25 mouse cellular contexts compared by ENCODE assay signal in the genomic region with DNA sequence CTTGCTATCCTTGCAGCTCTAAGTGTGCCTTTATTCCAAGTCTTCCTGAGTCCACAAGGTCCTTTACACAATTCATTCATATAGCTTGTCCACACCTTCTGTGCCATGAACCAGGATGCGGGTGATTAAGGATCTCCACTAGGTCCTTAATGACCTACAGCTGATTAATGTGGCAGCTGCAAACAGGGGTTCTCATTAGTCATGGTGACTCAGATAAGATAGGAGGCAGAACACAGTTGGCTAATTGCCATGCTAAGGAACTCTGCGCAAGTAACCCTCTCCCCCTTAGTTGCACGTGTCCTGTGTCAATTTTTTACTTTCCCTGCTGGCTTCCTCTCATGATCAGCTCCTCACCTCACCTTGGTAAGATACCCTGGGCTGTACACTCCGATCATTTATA.
DNase-seq lines count a peak whose midpoint lies in the region; ATAC-seq and TF ChIP-seq lines count a peak whose summit lies in the region.
"Had no signal": no experiment of that assay in that cellular context is flagged by ENCODE, and none has a peak within 500 bp of the region (broad histone marks: within the 10 kb centered on the region; RNA-seq: fewer than 3 reads in every experiment).

No protein-coding gene starts in this region.

- intact Hi-C loops in gastrocnemius, postnatal 36 days (cut with DNase I) = no loop called here

- H3ac ChIP-seq in C2C12 (ENCODE audit: control insufficient read depth, insufficient read length, low read depth) = no peak overlapping the region

- no peak for TF ChIP-seq CTCF in C2C12 (IDR thresholded peaks at IDR 0.05; ENCODE audit: control insufficient read depth, insufficient read depth, insufficient read length)
- no peak for TF ChIP-seq CTCF in stomach, postnatal 0 days (IDR thresholded peaks at IDR 0.05; ENCODE audit: low read depth)

- no peak for TF ChIP-seq EP300 in stomach, postnatal 0 days (optimal IDR thresholded peaks at IDR 0.05)

- H3K4me3 ChIP-seq in C2C12 (ENCODE audit: insufficient read depth, poor library complexity, severe bottlenecking) = no peak overlapping the region
- H3K4me3 ChIP-seq in stomach, postnatal 0 days (ENCODE audit: low read depth, low read length) = no peak overlapping the region
- H3K4me3 ChIP-seq: erythroblast, embryonic 14.5 days; hindbrain, embryonic 13.5 days; layer of hippocampus, adult 2 months; liver, embryonic 12.5 days; neural tube, embryonic 13.5 days had no signal

- H3K27ac ChIP-seq in stomach, postnatal 0 days (replicated peaks) = no peak overlapping the region
- H3K27ac ChIP-seq: hindbrain, embryonic 13.5 days; layer of hippocampus, adult 2 months; liver, embryonic 12.5 days; neural tube, embryonic 13.5 days had no signal

- H3K9ac ChIP-seq in stomach, postnatal 0 days (ENCODE audit: low read length) = no peak overlapping the region
- H3K9ac ChIP-seq: hindbrain, embryonic 13.5 days; liver, embryonic 12.5 days; liver, postnatal 0 days; neural tube, embryonic 13.5 days had no signal

- H3K4me2 ChIP-seq in stomach, postnatal 0 days (replicated peaks; ENCODE audit: low read depth) = no peak overlapping the region
- H3K4me2 ChIP-seq: heart, embryonic 11.5 days; hindbrain, embryonic 13.5 days; liver, embryonic 12.5 days; midbrain, embryonic 11.5 days; neural tube, embryonic 13.5 days had no signal

- H3K9me3 ChIP-seq in stomach, postnatal 0 days (ENCODE audit: control insufficient read depth, low read length) = no peaks in the 10 kb centered on the region
- H3K9me3 ChIP-seq: hindbrain, embryonic 13.5 days; liver, embryonic 12.5 days; neural tube, embryonic 13.5 days had no signal

- H3K4me1 ChIP-seq in stomach, postnatal 0 days (replicated peaks; ENCODE audit: control insufficient read depth, insufficient read depth) = no peaks in the 10 kb centered on the region
- H3K4me1 ChIP-seq: hindbrain, embryonic 13.5 days; liver, embryonic 12.5 days; neural tube, embryonic 13.5 days had no signal

- 31% methylated on average over 4 of the region's 4 CpGs for WGBS in stomach, postnatal 0 days

- H3K79me2 ChIP-seq in C2C12 (ENCODE audit: control insufficient read depth, insufficient read depth) = no peaks in the 10 kb centered on the region

- 0 out of 2 replicates have a peak, but pooled peaks have one; percentile 59 for ATAC-seq in stomach, postnatal 0 days (ENCODE audit: low FRiP score, low TSS enrichment)
- ATAC-seq: activated CD4-positive, CD25-positive, alpha-beta regulatory T cell, adult 4 months; liver, embryonic 12.5 days; liver, postnatal 0 days had no signal

- H3K36me3 ChIP-seq in C2C12 (ENCODE audit: control insufficient read depth, insufficient read depth) = no peaks in the 10 kb centered on the region
- H3K36me3 ChIP-seq in stomach, postnatal 0 days (ENCODE audit: control insufficient read depth, insufficient read depth, low read length) = no peaks in the 10 kb centered on the region
- H3K36me3 ChIP-seq: hindbrain, embryonic 13.5 days; liver, embryonic 12.5 days; neural tube, embryonic 13.5 days had no signal

- H3K27me3 ChIP-seq in C2C12 (ENCODE audit: control insufficient read depth, insufficient read depth, insufficient read length) = no peaks in the 10 kb centered on the region
- no peaks in the 10 kb centered on the region for H3K27me3 ChIP-seq in stomach, postnatal 0 days (ENCODE audit: control insufficient read depth, insufficient read depth, low read length)
- H3K27me3 ChIP-seq: hindbrain, embryonic 13.5 days; liver, embryonic 12.5 days; neural tube, embryonic 13.5 days had no signal

- peak; percentile 9 for DNase-seq in adrenal gland, adult 8-10 months
- DNase-seq in adrenal gland, adult 18-20 months (ENCODE audit: low spot score in 2 of 2) = no peak
- peak; percentile 7 to 10 for DNase-seq in adrenal gland, postnatal 36 days
- DNase-seq in stomach, postnatal 0 days (ENCODE audit: low spot score) = no peak
- no peak for DNase-seq in right cerebral cortex, adult 2 months (ENCODE audit: low spot score in 2 of 2)
- no peak for DNase-seq in gastrocnemius, postnatal 36 days
- DNase-seq: cerebellum, adult 18-20 months; cerebellum, postnatal 10 days; gastrocnemius, postnatal 14 days; heart, adult 18-20 months; heart, postnatal 4 days; kidney, adult 2 months; kidney, postnatal 36 days; liver, postnatal 0 days; lung, postnatal 36 days; thymus, postnatal 14 days had no signal

- no peaks in the 10 kb centered on the region for H3K79me3 ChIP-seq in C2C12 (ENCODE audit: low read depth)

TF ChIP-seq in C2C12, 6 proteins besides CTCF, POLR2A, EP300 and RAD21:
- no peak for TF ChIP-seq FOSL1 (IDR thresholded peaks at IDR 0.05; ENCODE audit: insufficient read depth, low read length, poor library complexity, severe bottlenecking)
- TF ChIP-seq MYOD1 (IDR thresholded peaks at IDR 0.05; ENCODE audit: control insufficient read depth, insufficient read length, low read depth) = peak; percentile 85
- TF ChIP-seq USF1 (IDR thresholded peaks at IDR 0.05; ENCODE audit: low read depth) = no peak
- no peak for TF ChIP-seq MYOG (IDR thresholded peaks at IDR 0.05; ENCODE audit: control insufficient read depth, extremely low read depth, insufficient read length)
- no peak for TF ChIP-seq MAX (IDR thresholded peaks at IDR 0.05)
- TF ChIP-seq CEBPB (IDR thresholded peaks at IDR 0.05; ENCODE audit: low read depth) = no peak

Comparison
In these comparisons a context has a peak if more than half of its experiments do, and no peak if none do; other contexts are left out.
1. DNase-seq: peak in adrenal gland, adult 8-10 months (single experiment) and adrenal gland, postnatal 36 days (2 of 2); none in adrenal gland, adult 18-20 months (0 of 2), stomach, postnatal 0 days (single experiment), right cerebral cortex, adult 2 months (0 of 2) and gastrocnemius, postnatal 36 days (0 of 2).